Mouse (Mus musculus) spleen, adult 2 months (tissue): Measurements from ENCODE around the gene Tenm2.

Experiments used
- CTCF ChIP-seq: fragments of 200-500 bp; IDR thresholded peaks from 2 replicates; pipeline ENCODE4 v1.5.1; 2011; ENCODE audit warnings: mild to moderate bottlenecking, inconsistent platforms; ENCODE audit not compliant: insufficient read depth, insufficient read length, insufficient replicate concordance; ENCODE audit errors: extremely low read depth
- POLR2A ChIP-seq: fragments of 200-500 bp; IDR thresholded peaks from 2 replicates; pipeline ENCODE4 v1.6.1; 2011; ENCODE audit warnings: low read depth, low read length, inconsistent platforms

DNA sequence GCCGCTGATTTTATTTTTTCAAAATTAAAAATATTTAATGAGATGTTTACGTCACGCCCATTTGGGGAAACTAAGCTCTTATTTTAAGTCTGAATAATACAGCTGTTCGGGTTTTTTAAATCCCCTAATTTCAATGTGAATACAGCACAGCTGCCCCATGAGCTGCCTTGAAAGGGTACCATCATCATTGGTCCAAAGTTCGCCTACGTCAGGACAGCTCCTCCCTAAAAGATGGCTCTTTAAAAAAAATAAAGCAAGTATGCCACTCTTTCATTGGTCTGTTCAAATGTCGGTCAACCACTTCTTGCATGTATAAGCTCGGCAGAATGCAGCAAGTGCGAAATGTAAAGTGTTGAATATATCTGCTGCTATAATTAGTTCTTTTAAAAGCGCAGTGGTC lies 160.4 kb downstream of the Tenm2 start:
- no peak for TF ChIP-seq POLR2A
- no peak for TF ChIP-seq CTCF
